Comparison of ENCODE assay signal across 7 mouse cellular contexts in the genomic region with DNA sequence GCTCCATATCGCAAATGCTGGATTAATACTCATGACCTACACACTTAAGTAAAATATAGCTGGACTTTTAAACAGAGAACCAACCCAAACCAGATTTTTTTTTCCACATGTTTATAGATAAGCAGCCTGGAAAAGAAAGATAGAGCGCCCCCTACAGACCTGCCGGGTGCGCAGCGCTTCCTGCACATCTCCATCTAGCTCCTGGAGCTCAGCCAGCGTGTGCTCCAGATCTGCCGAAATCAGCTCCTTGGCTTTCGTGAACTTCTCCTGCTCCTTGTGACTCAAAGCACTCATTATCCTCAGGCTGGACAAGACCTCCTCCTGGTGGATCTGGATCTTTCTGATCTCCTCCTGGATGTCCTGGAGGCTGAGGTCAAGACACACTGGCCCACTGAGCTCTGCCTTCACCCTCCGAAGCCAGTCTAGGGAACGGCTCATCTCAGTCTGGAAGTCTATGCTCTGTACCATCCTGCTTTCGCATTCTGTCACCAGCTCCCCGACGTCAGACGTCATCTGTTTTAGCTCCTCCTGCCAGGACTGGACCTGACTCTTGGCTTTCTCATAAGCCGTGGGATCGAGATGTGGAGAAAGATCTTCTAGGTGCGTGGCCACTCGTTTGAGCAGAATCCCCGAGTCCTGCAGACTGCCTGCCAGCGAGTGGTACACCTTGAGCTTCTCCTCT.
DNase-seq lines count a peak whose midpoint lies in the region; ATAC-seq and TF ChIP-seq lines count a peak whose summit lies in the region.

No protein-coding gene starts in this region.

- peak; percentile 38 for DNase-seq in layer of hippocampus, adult 9-11 months
- no peak for DNase-seq in layer of hippocampus, postnatal 10 days (ENCODE audit: low spot score in 2 of 2)
- no peak for DNase-seq in Patski (ENCODE audit: low read depth, low spot score)
- peak; percentile 51 to 66 for DNase-seq in cerebellum, postnatal 10 days
- peak; percentile 35 for DNase-seq in lung, postnatal 14 days
- DNase-seq in hindbrain, embryonic 14.5 days (ENCODE audit: low spot score): no peak
- no peak for DNase-seq in forebrain, embryonic 14.5 days (ENCODE audit: low spot score)

- peaks cover 3% of the 10 kb centered on the region; the same call in 1 of the 2 replicates for H3K36me3 ChIP-seq in hindbrain, embryonic 14.5 days (replicated peaks; ENCODE audit: control insufficient read depth, insufficient read depth)
- no peaks in the 10 kb centered on the region for H3K36me3 ChIP-seq in forebrain, embryonic 14.5 days (ENCODE audit: control insufficient read depth, insufficient read depth, low read length)

- no peaks in the 10 kb centered on the region for H3K4me1 ChIP-seq in hindbrain, embryonic 14.5 days (replicated peaks; ENCODE audit: control insufficient read depth, insufficient read depth, low read length)
- H3K4me1 ChIP-seq in forebrain, embryonic 14.5 days (ENCODE audit: control insufficient read depth, insufficient read depth, low read length): no peaks in the 10 kb centered on the region

- peak; percentile 46 for TF ChIP-seq CTCF in Patski (IDR thresholded peaks at IDR 0.05)

- H3K4me3 ChIP-seq in hindbrain, embryonic 14.5 days (replicated peaks; ENCODE audit: low read length): no peak overlapping the region
- H3K4me3 ChIP-seq in forebrain, embryonic 14.5 days (ENCODE audit: low read depth, low read length): no peak overlapping the region

- no peak overlapping the region for H3K4me2 ChIP-seq in hindbrain, embryonic 14.5 days (replicated peaks)
- H3K4me2 ChIP-seq in forebrain, embryonic 14.5 days (ENCODE audit: low read length): no peak overlapping the region

- POLR2A ChIA-PET in Patski (lab: Charles Lee): no interaction called here

- ATAC-seq in Patski: no peak
- no peak for ATAC-seq in hindbrain, embryonic 14.5 days (ENCODE audit: low FRiP score)
- no peak for ATAC-seq in forebrain, embryonic 14.5 days

- WGBS in hindbrain, embryonic 14.5 days: 80% methylated on average over 20 of the region's 20 CpGs
- 82% methylated on average over 20 of the region's 20 CpGs for WGBS in forebrain, embryonic 14.5 days

- no peaks in the 10 kb centered on the region for H3K9me3 ChIP-seq in hindbrain, embryonic 14.5 days (ENCODE audit: control insufficient read depth, low read length)
- no peaks in the 10 kb centered on the region for H3K9me3 ChIP-seq in forebrain, embryonic 14.5 days (replicated peaks; ENCODE audit: control insufficient read depth, low read length)

- no peaks in the 10 kb centered on the region for H3K27me3 ChIP-seq in Patski
- no peaks in the 10 kb centered on the region for H3K27me3 ChIP-seq in hindbrain, embryonic 14.5 days (ENCODE audit: control insufficient read depth, insufficient read depth, low read length)
- no peaks in the 10 kb centered on the region for H3K27me3 ChIP-seq in forebrain, embryonic 14.5 days (replicated peaks; ENCODE audit: control insufficient read depth, insufficient read depth, low read length)

- H3K9ac ChIP-seq in hindbrain, embryonic 14.5 days: no peak overlapping the region
- no peak overlapping the region for H3K9ac ChIP-seq in forebrain, embryonic 14.5 days (ENCODE audit: low read length)

- in situ Hi-C loops in Patski (cut with MboI; ENCODE audit: low pct_unique_long_range_greater_than_20kb): no loop called here

- CTCF ChIA-PET in Patski (lab: Charles Lee): interaction anchor here (0.8 to 3.6 kb wide), 9 partner anchors 8 to 33 kb away, joined by 3 to 10 read pairs (median 3); no protein-coding TSS in a partner anchor

- H3K27ac ChIP-seq in hindbrain, embryonic 14.5 days: no peak overlapping the region
- no peak overlapping the region for H3K27ac ChIP-seq in forebrain, embryonic 14.5 days (ENCODE audit: low read depth, low read length)

Comparison
In these comparisons a context has a peak if more than half of its experiments do, and no peak if none do; other contexts are left out.
1. DNase-seq: peak in layer of hippocampus, adult 9-11 months (single experiment), cerebellum, postnatal 10 days (2 of 2) and lung, postnatal 14 days (single experiment); none in layer of hippocampus, postnatal 10 days (0 of 2), Patski (single experiment), hindbrain, embryonic 14.5 days (single experiment) and forebrain, embryonic 14.5 days (single experiment).